Mouse (Mus musculus) left cerebral cortex, adult 8-10 months (tissue): ENCODE measurements around the gene Dmrt1. TPM values are rescaled to one million over a fixed set of nuclear protein-coding genes. Genes with fewer than 3 reads are reported as not detected.

Experiments used
- DNase-seq, 2 experiments: peaks; one replicate each; pipeline ENCODE4 v3.0.0; 2022; ENCODE audit warnings: low spot score in 2 of 2
- total RNA-seq, 4 experiments: library from RNA; stranded (reverse); gene quantifications; 2 replicates each; pipeline ENCODE4 v1.2.4; 2022

Dmrt1 gene
- total RNA-seq, 4 experiments from 2014 or later = not detected

DNA sequence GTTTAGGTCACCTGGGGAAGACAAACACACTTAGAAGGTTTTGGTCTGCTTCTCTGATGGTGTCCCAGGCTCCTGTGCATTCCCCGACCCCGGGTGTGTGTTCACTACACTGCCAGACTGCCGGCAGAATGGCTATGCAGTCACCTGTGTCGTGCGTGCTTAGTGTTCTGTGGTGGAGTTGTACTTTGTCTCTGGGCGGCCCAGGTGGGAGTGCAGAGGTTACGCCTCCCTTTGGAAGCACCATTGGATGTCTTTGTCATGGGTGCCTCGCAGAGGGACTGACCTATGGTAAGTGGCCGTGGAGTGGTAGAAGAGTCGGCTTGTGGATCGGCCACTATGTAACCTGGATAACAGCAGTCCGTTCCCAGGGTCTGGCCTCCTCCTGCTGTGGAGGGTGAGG is 59.0 kb downstream of the Dmrt1 start:
- DNase-seq = no peak

DNA sequence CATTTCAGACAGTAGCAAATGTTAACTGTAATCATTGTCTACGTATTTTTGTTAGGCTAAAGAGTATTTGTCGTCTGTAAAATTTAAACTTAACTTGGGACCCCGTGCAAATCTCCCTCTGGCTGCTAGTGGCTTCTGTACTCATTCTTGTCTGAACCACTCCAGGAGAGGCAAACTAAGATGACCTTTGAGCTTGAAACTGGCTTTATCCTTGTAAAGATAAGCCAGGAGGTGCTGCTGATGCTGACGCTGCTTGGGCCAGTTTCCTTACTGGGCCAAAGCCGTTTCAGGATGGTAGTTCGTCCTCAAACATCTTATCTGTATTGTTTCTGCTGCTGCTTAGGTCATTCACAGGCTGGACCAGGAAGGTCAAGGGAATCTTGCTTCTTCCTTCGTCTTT is 64.4 kb downstream of the Dmrt1 start:
- no peak for DNase-seq

DNA sequence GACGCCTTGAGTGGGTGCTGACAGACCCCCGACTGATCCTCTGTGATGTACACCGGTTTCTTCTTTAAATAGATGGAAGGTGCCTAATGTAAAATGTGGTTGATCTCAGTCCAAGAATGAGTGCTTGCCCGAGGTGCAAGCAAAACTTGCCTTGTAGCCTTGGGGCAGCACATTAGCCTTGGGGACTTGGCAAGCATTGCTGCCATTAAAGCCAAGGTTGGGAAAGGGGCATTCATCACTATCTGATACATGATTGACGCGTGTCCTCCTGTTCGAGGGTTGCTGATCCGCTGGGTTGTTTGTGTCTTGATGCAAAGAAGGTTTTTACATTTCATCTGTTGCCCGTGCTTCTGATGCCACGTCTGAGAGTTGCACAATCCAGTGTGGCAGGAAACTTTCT is 69.0 kb downstream of the Dmrt1 start:
- DNase-seq = no peak

DNA sequence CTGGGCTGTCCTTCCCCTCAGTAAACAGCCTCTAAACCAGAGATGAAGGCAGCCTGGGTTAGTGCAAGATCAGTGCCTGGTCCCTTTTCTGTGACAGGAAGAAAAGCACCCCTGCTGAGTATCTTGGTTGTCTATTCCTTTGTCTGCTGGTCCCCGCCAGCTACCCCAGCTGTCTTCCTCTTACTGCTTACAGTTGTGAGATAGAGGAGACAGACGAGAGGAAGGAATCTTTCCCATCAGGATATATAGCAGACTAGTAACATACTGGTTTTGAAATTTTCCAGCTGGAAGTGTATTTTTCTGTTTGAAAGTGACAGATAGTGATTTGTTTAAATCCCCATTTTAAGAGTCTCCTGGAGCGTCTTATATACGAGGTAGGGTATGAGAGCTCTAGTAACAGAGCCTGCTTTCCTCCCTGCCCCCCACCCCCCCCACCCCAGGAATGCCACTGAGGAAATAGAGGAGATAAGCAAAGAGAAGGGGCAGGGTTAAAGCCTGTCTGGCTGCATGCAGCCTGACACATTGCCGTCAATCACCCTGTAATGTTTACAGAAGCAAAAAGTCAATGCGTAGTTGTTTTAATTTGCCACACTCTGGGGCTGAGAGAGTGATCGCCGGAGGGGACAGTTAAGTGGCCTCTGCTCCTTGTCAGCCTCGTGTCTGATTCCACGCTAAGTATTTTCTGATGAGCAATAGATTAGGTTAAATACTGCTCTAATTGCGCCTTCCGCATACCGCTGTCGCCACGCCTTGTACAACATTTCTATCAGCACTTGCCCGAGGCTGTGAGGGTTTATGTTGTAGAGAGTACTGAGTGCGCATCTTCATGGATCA is 69.8 kb downstream of the Dmrt1 start:
- no peak for DNase-seq

DNA sequence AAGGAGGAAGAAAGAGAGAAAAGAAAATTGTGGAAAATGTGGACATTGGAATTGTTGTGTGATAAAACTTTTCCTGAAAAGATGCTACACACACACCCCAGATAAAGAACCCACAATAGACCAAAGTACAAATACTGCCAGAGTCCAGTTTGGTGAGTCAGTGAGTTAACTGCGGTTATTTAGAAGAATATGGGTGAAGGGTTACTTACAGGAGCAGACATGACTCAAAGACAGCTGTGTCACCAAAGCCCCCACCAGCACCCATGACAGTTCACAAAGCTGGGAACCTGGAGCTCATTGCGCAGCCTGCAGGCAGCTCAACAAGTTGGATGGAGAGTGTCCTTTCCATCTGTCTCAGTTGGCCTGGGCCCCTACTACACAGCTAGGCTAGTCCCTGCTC is 72.9 kb downstream of the Dmrt1 start:
- DNase-seq = no peak

DNA sequence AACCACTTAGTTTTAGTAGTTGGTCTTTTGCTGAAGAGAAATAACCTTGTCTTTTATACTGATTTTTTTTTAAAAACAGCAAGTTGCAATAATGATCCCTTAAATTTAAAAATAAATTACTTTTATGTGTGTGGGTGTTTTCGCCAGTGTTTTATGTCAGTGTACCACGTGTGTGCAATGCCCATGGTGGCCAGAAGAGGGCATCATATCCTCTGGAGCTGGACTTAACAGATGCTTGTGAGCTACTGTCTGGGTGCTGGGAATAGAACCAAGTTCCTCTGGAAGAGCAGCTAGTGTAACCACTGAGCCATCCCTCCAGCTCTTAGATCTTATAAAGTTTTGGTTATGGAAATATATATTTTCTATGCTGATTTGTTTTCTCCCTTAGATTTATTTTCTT is 74.0 kb downstream of the Dmrt1 start:
- DNase-seq = no peak

DNA sequence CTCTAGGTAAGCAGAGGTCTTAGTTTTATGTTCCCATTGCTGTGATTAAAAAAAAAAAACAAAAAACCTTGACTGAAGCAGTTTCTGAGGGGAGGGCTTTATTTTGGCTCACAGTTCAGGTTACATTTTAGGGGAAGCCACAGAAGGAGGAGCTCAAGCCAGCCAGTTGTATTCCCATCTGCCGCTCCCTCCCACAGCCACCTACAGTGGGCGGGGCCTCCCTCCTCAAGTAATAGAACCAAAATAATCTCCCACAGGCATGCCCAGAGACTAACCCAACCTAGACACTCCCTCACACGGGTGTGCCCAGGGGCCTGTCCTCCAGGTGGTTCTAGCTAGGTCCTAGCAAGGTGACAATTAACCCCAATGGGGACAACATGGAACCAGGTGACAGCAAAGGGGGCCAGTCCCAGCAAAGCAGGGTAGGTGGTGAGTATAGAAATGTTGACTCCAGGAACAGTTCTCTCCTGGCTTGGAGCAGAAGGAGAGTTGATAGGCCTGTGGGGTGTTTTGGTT is 92.4 kb downstream of the Dmrt1 start:
- no peak for DNase-seq

DNA sequence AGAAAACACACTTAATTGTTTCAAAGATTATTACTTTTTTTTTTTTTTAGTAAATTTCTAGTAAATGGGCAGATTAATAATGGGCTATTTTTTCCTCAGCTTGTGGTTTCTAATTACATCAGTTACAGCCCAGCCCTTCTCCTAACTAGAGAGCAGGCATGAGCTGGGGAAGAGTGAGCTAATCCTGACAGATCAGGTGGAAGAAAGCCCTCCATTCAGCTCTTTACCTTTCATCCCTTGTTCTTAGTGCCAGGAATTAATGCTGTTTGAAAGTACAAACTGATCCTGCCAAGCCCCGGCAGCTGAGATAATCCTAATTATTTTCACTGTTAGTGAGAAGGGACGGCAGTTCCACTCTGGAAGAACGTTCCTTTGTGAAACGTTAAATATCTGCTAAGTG is 93.2 kb downstream of the Dmrt1 start:
- no peak for DNase-seq

DNA sequence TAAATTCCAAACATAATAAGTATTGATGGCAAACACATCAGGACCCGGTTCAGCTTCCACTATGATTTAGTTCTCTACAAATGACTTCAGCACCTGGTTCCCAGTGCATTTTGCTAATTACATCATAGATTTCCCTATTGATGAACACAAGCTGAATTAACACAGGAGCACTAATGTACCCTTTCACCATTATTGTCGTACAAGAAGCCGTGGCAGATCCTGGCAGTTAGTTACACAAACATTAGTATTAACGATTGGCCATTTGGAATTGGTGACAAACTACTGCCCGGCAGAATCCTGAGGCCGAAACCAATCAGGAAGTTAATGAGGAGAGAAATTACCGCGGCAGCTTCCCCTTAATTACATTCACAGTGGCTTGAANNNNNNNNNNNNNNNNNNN is 96.5 kb downstream of the Dmrt1 start:
- DNase-seq = no peak

DNA sequence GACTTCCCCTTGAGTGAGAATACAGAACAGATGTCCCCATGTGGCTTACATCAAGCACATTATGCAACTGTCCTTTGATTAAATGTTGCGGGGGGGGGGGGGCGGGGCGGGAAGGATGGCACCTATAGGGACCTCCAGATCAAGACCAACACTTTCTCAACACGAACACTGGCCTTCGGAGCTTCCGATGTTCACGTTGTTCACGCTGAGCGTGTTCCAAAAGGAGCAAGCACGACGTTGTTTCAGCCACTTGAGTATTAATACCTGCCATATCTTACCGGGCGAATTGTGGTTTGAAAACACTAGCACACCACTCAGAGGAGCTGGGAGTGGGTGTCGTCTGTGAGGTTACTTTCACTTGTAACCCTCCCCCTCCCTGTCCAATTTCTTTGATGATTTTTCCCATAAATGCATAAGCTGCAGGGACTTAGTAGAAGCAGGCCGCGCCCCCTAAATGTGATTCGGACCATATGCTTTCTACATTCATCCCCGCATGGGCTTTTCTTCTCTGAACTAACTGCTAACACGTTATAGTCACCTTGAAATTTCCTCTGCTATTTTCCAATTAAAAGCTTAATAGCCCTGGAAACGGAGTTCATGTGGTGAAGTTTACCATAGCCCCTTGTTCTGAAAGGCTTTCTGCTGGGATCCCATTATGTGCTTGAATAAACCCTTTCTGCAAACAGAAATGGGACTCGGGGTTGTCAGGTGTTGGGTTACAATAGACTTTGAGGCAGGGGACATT is 102.2 kb downstream of the Dmrt1 start:
- no peak for DNase-seq

DNA sequence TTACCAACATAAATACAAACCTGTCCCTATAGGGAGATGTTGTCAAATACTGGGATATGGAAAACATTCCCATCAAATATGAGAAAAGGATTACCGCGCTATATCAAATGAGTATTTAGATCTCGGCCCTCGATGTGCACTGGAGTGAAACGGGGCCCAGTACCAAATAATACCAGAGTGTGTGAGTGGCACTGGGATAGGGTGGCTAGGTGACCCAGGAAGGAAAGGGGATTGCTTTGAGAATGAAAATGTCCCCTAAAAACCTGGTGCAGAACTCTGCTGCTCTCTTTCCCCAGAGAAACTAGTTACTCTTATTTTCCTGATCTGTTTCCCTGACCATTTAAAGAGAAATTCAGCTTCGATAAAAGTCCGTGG is 102.8 kb downstream of the Dmrt1 start:
- DNase-seq = no peak

DNA sequence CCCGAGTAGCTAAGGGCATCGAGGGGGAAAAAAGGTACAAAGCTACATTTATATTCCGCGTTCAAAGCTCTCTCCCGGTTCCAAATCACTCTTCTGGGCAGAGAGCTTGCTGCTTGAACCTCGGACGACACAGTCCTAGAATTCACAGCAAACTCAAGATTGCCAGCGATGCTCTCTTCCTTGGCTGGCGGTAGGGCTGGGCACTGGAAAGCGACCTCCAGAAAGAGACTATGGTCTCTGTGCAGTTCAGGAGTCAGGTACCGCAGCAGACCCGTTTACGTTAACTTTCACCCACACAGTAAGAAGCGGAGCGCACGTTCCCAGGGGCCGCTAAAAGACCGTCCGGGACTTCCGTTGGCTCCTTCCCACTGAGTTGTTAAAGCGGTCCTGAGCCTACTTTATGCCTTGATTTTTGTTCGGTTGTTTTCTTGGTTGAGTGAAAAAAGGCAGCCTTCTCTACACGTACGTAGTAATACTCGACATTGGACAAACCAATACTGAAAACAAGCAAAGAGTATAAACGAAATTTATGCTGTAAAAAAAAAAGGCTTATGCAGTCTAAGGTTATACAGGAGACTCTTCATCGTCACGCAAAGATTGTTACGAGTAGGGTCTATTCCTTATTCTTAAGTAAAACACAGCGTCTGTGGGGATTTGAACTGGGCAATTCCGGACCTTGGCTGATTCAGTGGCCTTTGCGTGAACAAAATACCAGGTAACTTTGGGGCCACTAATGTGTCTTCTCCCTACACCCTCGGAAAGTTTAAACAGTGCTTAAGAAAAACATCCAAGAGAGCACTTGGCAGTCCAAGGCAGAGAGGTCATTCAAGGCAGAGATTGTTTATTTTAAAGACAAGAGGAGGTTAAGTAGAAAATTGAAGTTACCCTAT is 103.8 kb downstream of the Dmrt1 start:
- no peak for DNase-seq

DNA sequence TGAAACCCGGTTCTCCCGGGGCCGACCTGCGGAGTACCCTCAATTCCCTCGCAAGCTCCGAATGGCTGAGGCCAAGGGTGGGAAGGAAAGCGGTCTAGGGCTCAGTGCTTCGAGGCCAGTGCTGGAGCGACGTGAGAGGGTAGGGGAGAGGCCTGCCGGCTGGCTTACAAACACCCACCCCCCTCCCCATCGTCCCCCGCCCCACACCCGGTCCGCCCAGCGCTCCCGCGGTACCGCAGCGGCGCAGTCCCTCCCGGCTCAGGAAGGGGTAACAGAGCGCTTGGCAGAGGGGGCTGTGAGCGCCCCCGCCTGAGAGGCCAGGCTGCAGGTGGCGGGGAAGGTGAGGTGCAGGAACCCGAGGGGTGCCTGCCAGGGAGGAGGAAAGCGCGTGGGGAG is 104.6 kb downstream of the Dmrt1 start, which contains the start of gene Dmrt3:
Gene Dmrt3 (plus strand): TSS at position 287 of the 396 bp plus-strand sequence.
- no peak for DNase-seq

DNA sequence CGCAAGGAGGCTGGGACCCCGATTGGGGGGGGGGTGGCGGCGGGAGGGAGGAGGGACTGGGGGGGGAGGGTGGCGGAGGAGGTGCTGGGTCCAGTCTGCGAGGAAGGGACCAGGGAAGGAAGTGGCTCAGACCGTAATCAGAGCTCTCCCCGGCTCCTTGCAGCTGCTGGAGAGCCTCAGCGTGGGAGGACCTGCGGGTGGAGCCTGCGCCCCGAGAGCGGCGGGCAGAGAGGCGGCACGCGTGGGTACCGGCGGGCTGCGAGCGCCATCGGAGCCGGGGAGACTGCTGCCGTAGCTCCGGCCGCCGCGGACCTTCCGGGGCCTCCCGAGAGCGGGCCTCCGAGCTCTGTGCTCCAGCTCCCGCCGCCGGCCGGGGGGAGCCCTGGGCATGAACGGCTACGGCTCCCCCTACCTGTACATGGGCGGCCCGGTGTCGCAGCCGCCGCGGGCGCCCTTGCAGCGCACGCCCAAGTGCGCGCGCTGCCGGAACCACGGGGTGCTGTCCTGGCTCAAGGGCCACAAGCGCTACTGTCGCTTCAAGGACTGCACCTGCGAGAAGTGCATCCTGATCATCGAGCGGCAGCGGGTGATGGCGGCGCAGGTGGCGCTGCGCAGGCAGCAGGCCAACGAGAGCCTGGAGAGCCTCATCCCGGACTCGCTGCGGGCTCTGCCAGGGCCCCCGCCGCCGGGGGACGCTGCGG is 105.1 kb downstream of the Dmrt1 start:
- DNase-seq = no peak

DNA sequence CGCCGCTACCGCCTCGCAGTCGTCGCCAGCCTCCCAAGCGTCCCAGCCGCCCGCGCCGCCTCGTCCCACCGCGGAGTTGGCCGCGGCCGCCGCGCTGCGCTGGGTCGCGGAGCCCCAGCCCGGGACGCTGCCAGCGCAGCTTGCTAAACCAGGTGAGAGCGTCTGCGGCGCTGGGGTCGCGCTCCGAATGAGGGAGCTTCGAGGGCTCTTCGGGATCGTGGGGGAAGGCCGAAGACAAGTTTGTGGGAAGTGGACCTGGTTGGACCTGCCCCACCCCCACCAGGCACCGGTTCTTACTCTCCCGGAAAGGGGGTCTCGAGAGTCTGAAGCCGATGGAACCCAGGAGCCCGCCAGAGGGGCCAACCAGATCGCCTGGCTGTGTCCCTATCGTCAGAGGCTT is 105.7 kb downstream of the Dmrt1 start:
- no peak for DNase-seq

DNA sequence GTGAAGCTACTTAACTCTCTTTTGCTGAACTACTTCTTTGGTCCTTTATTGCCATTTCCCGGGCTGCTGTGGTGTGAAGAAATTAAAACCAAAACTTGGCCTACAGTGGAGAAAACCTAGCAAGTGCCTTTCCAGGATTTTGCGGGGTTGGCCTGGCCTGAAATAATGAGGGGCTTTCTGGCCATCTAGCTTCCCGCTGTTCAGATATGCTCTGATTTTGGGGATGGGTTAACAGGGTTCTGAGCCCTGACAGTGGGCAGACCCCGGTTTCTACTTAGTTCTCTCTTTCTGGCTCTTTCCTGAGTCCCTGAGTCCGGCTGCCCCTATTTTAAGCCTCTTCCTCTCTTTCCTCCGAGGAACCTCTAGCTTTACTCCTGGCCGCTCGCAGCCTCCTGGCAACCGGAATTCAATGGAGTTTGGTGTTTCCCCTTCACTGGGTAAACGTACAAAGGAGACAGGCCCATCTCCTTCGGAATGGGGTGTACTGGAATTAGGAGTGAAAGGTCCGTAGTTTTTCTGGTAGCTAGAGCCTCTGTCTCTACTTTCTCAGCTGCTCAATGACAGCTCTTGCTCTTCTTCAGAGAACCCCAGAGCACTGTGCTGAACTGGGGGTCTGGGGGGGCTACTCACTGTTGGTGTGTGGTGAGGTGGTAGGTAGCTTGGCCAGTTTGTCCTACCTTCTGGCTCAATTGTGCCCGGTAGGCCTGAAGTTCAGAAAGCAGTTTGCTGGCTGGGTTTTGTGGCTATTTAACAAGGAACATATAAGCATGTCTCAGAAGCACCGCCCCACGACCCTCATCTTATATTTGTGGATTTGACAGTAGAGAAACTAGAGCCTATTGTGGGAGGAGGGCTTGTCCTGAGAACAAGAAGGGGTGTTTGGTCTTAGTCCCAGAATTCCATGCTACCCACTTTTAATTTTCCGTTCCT is 106.7 kb downstream of the Dmrt1 start:
- DNase-seq = no peak

DNA sequence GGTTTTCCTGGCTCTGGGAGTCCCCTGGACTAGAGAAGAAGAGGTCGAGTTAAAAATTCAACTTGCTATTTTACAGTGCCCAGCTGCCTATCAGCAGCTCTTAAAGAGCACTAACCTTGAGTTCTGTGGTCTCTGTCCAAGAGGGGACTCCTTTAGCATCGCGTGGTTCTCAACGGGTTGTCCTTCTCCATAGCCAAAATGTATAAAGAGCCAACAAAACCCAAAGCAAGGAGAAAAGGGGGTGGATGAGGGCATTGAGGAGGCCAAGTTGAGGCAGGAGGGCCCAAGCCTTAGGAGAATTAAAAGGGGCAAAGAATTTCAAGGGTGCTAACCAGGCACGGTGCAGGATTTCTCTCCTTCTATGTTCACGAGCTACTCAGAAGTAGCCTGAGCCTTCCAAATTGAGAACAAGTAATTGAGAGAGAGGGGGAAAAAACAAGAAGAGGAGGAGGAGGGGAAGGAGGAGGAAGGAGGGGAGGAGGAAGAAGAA is 107.4 kb downstream of the Dmrt1 start:
- DNase-seq = no peak

DNA sequence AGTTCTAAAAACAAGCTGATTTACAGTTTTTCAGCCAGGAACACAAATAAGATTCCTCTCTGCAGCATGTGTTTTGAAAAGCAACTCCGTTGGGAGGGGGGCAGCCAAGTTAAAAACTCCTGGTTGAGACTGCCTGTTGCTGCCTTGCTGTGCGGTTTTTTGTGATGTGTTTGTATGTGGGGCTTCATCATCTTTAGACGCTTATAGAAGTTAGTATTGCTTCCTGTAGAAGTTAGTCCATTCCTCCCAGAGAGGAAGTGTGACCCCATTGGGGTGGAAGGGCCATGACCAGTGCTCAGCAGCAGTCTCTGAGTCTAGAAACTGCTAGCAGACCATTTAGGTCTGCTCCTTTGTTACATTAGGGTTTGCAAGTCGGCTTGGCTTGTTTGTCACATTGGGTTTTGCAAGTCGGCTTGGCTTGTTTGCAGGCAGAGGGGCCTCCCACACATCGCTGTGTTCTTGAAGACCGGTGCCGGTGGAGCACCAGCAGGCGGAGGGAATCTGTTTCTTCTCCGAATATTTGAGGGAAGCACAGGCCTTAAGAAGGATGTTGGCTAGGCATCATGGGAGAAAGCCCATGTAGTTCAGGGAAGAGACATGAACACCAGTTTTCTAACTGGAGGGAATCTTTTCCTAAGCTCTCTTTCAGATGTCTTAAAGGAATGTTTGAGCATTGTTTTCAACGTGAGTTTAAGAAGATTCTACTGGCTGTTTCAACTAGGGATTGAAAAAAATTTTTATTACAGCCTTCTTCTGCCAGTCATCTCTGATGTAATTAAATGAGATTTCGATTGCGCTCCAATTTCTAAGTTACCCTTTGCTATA is 108.3 kb downstream of the Dmrt1 start:
- no peak for DNase-seq

DNA sequence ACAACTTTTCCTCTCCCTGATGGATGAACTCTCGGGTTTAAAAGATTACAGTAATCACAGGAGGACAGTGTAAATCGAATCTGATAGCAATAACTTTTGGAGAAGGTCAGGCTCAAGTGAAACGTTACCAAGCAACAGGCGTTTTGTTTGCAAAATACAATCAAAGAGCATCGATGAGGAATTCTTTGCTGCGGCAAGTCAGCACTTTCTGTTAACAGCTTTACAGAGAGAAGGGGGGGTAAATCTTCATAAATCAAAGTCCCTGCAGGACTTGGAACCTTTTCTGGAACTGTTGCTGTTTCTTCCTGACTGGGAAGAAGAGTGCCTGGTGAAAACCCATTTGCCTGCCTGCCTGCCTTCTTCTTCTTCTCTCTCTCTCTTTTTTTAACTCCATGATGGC is 110.5 kb downstream of the Dmrt1 start:
- no peak for DNase-seq
